Mouse (Mus musculus) embryonic stem cell, embryonic (primary cell): ENCODE results near the gene Snx29.

Experiments
- CTCF ChIA-PET, 4 experiments: fragments of 300-600 bp in 2 of 4; fragments of 350-600 bp in 2 of 4; sonication (Branson Sonifier 250); formaldehyde crosslinking; loops; one replicate each; lab custom pipeline; 2022; ENCODE audit warnings: inconsistent platforms in 2 of 4; lab: Charles Lee
- POLR2A ChIA-PET, 4 experiments: fragments of 300-600 bp in 2 of 4; fragments of 350-600 bp in 2 of 4; sonication (Branson Sonifier 250); formaldehyde crosslinking; loops; one replicate each; lab custom pipeline; 2022; ENCODE audit warnings: antibody characterized with exemption in 4 of 4, inconsistent platforms in 1 of 4; lab: Charles Lee

Snx29 gene

GRCm38 (mm10) chr16:11705456-11705855 lies 382.7 kb downstream of the Snx29 start:
- ChIA-PET CTCF (no interaction called here), POLR2A (no interaction called here)

DNA sequence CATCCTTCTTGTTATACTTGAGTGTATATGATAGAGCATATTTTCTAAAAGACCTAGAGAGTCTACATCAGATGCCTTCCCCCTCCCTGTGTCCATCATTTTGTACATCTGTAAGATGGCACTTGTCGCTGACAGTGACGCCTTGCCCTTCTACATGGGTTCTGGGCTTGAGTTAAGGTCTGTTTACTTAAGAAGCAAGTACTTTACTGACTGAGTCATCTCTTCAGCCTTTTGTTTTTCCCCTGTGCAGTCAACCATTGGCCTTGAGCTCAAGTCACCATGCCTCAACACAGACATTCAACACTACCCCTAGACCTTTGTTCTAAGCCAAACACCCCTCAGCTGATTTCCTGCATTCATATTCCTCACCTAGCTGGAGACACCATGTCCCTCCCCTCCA lies 385.4 kb downstream of the Snx29 start:
- POLR2A ChIA-PET = no interaction called here
- CTCF ChIA-PET = no interaction called here

GRCm38 (mm10) chr16:11709382-11709781 lies 386.7 kb downstream of the Snx29 start:
- CTCF ChIA-PET = no interaction called here
- POLR2A ChIA-PET = no interaction called here

GRCm38 (mm10) chr16:11709999-11710667 lies 387.4 kb downstream of the Snx29 start:
- POLR2A ChIA-PET = no interaction called here
- CTCF ChIA-PET = no interaction called here

DNA sequence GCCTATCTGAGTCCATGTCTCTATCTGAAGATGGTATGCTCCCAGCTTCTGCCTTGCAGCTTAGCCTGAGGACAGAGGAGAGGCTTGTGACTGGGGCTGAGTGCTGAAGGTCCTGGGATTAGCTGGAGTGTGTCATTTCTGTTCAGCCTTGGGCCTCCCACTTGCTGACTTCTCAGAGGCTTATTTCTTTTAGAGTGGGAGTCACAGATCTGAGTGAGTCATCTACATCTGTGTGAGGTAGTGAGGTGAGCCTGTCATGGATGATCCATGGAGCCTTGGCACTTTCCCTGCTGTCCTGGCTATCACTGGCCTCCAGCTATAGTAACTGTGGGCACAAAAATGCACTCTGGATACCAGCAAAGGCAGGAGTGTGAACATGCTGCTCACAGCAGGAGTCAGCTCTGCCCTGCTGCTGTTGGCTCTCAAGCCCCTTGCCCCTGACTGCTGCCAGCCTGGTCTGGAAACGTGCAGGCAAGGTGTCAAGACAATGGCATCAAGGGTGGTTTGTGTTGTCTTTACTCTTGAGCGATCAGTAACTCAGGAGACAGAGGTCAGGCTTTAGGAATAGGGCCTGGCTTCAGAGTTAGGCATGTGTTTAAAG lies 390.7 kb downstream of the Snx29 start:
- ChIA-PET CTCF (interaction anchor here in 1 of 4 experiments (0.7 kb wide), 1 partner anchor 7 kb away, joined by 4 read pairs; no protein-coding TSS in a partner anchor), POLR2A (no interaction called here)

- ChIA-PET POLR2A (no interaction called here), CTCF (no interaction called here)
Measured at GRCm38 (mm10) chr16:11716932-11717331, 394.2 kb downstream of the Snx29 start.

DNA sequence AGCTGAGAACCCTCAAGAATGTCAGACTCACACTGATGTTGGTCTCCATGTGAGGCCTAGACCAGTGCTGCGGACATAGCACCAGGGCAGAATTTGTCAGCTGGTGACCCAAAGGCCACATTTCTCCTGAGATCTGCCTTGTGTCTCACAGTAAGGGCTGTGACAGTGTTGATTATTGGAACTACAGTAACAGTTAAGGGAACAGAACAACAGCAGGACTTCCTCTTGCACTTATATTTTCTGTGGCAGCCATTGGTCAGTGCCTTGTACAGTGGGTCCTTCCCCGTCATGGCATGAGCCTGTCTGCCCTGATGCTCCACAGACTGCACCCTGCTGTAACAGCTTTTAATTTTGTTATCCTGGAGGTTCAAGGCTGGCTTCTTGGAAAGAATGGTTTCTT lies 403.2 kb downstream of the Snx29 start:
- POLR2A ChIA-PET = interaction anchor here in 1 of 4 experiments (0.7 kb wide), 1 partner anchor 16 kb away, joined by 3 read pairs; no protein-coding TSS in a partner anchor
- CTCF ChIA-PET = interaction anchor here in 1 of 4 experiments (0.6 to 0.7 kb wide), 3 partner anchors 17 to 478 kb away, joined by 3 to 6 read pairs (median 5); no protein-coding TSS in a partner anchor

DNA sequence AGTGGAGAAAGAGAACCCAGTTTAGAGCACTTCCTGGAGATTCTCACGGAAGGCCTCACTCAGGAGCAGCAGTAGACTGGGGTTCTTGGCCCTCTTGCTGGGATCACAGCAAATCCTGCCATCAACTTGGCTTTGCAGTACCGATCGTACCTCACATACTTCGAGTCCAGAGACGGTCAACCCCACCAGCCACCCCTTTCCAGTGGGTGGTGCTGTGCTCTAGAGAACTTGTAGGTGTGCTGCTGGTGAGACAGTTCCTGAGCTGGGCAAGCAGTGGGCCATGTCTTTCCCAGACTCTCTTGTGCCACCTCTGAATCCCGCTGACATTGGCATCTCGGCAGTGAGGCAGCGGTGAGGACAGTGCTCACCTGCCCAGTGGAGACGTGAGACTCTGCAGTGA lies 404.6 kb downstream of the Snx29 start:
- POLR2A ChIA-PET = no interaction called here
- CTCF ChIA-PET = no interaction called here

- ChIA-PET POLR2A (interaction anchor here in 1 of 4 experiments (0.7 kb wide), 1 partner anchor 368 kb away, joined by 3 read pairs; no protein-coding TSS in a partner anchor), CTCF (no interaction called here)
Measured at GRCm38 (mm10) chr16:11728131-11728530, 405.4 kb downstream of the Snx29 start.

GRCm38 (mm10) chr16:11728627-11729026 lies 405.9 kb downstream of the Snx29 start:
- ChIA-PET POLR2A (interaction anchor here in 1 of 4 experiments (0.7 kb wide), 1 partner anchor 369 kb away, joined by 3 read pairs; no protein-coding TSS in a partner anchor), CTCF (no interaction called here)

GRCm38 (mm10) chr16:11729111-11729510 lies 406.4 kb downstream of the Snx29 start:
- ChIA-PET POLR2A (interaction anchor here in 1 of 4 experiments (0.7 kb wide), 1 partner anchor 369 kb away, joined by 3 read pairs; no protein-coding TSS in a partner anchor), CTCF (no interaction called here)

- POLR2A ChIA-PET = no interaction called here
Measured at GRCm38 (mm10) chr16:11729815-11730214, 407.1 kb downstream of the Snx29 start.

DNA sequence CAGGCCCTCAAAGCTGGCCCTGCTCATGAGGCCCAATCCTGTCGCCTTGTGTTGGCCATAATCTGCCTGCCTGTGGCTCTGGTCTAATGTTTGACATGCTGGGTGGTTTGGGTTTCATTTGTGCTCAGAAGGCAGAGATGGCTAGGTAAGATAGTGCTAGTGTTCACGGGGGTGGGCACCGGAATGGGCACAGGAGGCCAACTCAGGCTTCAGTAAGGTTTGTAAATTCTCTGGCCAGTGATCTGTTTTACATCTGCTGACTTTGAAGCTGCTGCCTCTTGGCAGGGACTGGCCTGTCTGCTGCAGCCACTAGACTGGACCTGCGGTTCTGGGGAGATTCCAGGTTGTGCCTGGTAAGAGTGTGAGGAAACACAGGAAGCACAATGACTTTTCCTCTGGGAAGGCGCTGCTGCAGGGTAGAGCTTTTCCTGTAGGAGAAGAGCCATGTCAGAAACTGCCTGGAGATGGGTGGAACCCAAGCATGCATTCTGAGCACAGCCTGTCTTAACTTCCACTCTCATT lies 408.4 kb downstream of the Snx29 start:
- POLR2A ChIA-PET = no interaction called here
- CTCF ChIA-PET = no interaction called here

More at GRCm38 (mm10) chr16:11729815-11730214, 407.1 kb downstream of the Snx29 start:
- CTCF ChIA-PET = no interaction called here

DNA sequence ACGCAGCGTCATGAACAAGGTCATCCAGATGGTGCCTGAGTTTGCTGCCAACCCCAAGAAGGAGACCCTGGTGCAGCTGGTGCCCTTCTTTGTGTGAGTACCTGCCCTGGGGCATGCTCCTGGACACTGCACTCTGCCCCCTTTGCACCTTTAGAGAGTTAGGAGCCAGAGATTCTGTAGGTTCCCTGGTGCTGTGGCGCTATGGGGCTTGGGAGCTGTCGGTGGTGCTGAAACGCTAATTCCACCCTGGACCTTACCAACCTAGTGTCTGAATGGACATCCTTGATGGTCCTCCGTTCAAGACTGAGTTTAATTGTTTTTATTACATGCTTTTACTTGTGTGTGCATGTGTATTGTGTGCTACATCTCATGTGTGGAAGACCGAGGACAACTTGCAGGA lies 415.6 kb downstream of the Snx29 start:
- ChIA-PET POLR2A (no interaction called here), CTCF (no interaction called here)

DNA sequence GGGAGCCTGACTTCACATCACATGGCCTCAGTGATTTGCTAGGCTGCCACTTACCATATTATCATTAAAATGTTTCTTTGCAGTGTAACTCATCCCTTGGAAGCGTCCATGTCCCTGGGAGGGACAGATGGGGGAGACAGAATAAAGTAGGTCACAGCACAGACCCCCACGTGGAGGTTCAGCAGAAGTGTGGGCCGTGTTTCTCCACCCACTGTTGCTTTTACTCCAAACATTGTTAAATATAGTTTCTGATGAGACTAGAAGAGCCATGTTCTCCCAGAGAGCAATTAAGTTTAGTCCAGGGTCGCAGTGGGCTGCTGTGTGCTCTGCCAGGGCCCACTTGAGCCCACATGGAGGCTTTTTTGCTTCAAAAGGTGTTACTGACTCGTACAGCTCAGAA lies 419.2 kb downstream of the Snx29 start:
- ChIA-PET CTCF (no interaction called here), POLR2A (interaction anchor here in 1 of 4 experiments (0.7 to 2.1 kb wide), 4 partner anchors 11 to 382 kb away, joined by 3 to 10 read pairs (median 6); no protein-coding TSS in a partner anchor)

GRCm38 (mm10) chr16:11742351-11742750 lies 419.6 kb downstream of the Snx29 start:
- POLR2A ChIA-PET = interaction anchor here in 1 of 4 experiments (0.7 to 2.1 kb wide), 4 partner anchors 10 to 382 kb away, joined by 3 to 10 read pairs (median 6); no protein-coding TSS in a partner anchor
- CTCF ChIA-PET = interaction anchor here in 1 of 4 experiments (0.5 kb wide), 1 partner anchor 16 kb away, joined by 6 read pairs; no protein-coding TSS in a partner anchor

- ChIA-PET CTCF (interaction anchor here in 1 of 4 experiments (0.5 kb wide), 1 partner anchor 17 kb away, joined by 6 read pairs; no protein-coding TSS in a partner anchor), POLR2A (interaction anchor here in 2 of 4 experiments (1.0 to 2.1 kb wide), 5 partner anchors 9 to 383 kb away, joined by 3 to 8 read pairs (median 4); no protein-coding TSS in a partner anchor)
Measured at GRCm38 (mm10) chr16:11743013-11743412, 420.3 kb downstream of the Snx29 start.

- ChIA-PET POLR2A (interaction anchor here in 2 of 4 experiments (1.0 to 2.1 kb wide), 4 partner anchors 9 to 384 kb away, joined by 3 to 8 read pairs (median 4); no protein-coding TSS in a partner anchor), CTCF (interaction anchor here in 1 of 4 experiments (0.5 kb wide), 1 partner anchor 1052 kb away, joined by 3 read pairs; no protein-coding TSS in a partner anchor)
Measured at GRCm38 (mm10) chr16:11743724-11744123, 421.0 kb downstream of the Snx29 start.

DNA sequence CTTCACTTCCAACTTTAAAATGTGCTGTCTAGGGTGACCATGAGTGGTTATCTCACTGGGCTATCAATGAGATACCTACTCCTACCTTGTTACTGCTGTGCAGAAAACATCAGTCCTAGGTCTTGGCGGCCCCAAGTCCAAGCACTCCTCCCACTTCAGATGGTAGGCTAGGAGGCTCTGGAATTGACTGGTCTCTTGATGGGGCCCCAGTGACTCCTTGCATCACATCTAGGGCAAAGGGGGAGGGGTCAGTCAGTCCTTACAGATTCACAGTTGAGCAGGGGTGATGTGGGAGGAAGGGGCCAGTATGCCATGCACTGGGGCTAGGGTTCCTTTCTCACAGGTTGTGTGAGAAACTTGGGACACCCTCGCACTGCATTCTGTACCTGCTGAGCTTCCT lies 423.3 kb downstream of the Snx29 start:
- CTCF ChIA-PET = no interaction called here
- POLR2A ChIA-PET = interaction anchor here in 1 of 4 experiments (1.0 kb wide), 1 partner anchor 12 kb away, joined by 3 read pairs; no protein-coding TSS in a partner anchor
